Mouse (Mus musculus): ENCODE data around the gene Ccnd3. TPM values are rescaled to one million over a fixed set of nuclear protein-coding genes. Genes with fewer than 3 reads are reported as not detected.
A peak's percentile ranks its signal among the peaks of the same experiment; 100 is the strongest.

The Ccnd3 gene
- total and polyA plus RNA-seq, 2 experiments from 2014 or later = 41.1 to 52.6 TPM

DNA sequence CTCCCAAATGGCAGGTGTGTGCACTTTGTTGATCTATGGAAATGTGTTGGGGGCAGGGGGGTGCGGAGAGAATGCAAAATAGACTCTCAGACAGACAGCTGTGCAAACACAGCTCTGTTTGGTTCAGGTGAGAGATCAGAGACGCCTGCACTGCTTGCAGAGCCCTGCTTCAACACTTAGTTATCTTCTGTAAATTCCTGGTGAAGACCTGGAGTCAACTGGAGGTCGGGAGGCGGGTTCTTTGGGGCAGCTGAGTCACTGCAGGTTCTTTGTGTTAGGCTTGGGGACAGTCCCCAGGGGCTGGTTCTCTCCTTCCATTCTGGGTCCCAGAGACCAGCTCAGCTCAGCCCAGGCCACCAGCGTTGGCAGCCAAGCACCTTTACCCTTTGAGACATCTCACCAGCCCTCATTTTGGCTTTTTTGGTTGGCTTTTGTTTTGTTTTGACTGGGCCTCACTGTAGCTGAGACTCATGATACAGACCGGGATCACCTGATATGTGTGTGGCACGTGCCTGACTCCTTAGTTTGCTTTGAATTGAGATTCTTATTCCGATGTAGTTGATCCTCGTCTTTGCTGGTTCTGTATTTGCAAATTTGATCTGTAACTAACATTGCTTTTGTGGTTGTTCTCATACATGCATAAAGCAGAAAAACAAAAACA is 42.0 kb upstream of the Ccnd3 start:
- Histone ChIP-seq H3K27ac (ENCODE audit: low read depth, low read length) (no peak overlapping the region), H3K27me3 (ENCODE audit: insufficient read depth, low read length) (peaks cover 3% of the 10 kb centered on the region; the same call in 1 of the 2 replicates), H3K36me3 (ENCODE audit: insufficient read depth, low read length) (no peaks in the 10 kb centered on the region), H3K9me3 (ENCODE audit: low read length) (no peaks in the 10 kb centered on the region), H3K9ac (replicated peaks; ENCODE audit: low read length, poor library complexity, severe bottlenecking) (no peak overlapping the region), H3K4me1 (ENCODE audit: insufficient read depth, low read length) (no peaks in the 10 kb centered on the region), H3K4me3 (ENCODE audit: low read depth, low read length) (no peak overlapping the region), H3K4me2 (ENCODE audit: low read depth, low read length, poor library complexity, severe bottlenecking) (no peak overlapping the region)
- WGBS = 62% methylated on average over 9 of the region's 9 CpGs
- ATAC-seq (ENCODE audit: low FRiP score) = no peak
- no peak for TF ChIP-seq CTCF (IDR thresholded peaks at IDR 0.05)
- no peak for DNase-seq (ENCODE audit: low spot score)

DNA sequence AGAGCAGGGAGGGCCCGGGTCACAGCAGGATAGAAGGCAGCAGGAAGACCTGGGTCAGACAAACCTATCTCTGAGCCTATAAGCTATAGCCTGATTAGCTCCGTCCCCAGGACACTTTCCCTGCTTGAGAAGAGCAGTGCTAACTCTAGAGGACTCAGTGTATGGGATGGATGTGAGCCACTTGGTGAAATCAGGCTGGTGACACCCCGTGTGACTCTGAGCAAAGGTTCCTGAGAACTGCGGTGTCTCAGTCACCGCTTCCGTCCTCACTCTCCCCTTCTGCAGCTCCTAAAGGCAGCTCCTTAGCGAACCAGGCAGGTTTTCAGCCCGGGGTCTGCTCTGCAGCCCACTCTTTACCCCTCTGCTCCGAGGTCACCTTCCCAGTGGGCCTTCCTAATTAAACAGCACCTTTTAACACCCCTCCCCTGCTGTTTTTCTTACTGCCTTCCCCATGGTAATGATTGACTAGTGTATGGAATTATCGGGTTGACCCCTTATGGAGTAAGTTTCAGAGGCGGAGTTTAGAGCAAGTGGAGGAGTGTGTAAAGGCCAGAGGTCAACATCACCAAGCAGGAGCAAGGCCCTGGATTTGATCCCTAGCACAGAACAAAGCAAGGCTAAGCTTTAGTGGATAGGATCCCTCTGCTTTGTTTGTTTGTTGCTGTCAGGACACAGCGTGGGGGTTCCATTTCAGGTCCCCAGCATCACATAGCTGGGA is 40.4 kb upstream of the Ccnd3 start:
- Histone ChIP-seq H3K4me1 (ENCODE audit: insufficient read depth, low read length) (no peaks in the 10 kb centered on the region), H3K36me3 (ENCODE audit: insufficient read depth, low read length) (no peaks in the 10 kb centered on the region), H3K9me3 (ENCODE audit: low read length) (no peaks in the 10 kb centered on the region), H3K4me2 (ENCODE audit: low read depth, low read length, poor library complexity, severe bottlenecking) (no peak overlapping the region), H3K4me3 (ENCODE audit: low read depth, low read length) (no peak overlapping the region), H3K27ac (ENCODE audit: low read depth, low read length) (no peak overlapping the region), H3K27me3 (ENCODE audit: insufficient read depth, low read length) (peaks cover 11% of the 10 kb centered on the region), H3K9ac (replicated peaks; ENCODE audit: low read length, poor library complexity, severe bottlenecking) (no peak overlapping the region)
- 41% methylated on average over 12 of the region's 12 CpGs for WGBS
- DNase-seq (ENCODE audit: low spot score) (no peak), ATAC-seq (ENCODE audit: low FRiP score) (no peak)
- TF ChIP-seq CTCF (IDR thresholded peaks at IDR 0.05) = no peak

DNA sequence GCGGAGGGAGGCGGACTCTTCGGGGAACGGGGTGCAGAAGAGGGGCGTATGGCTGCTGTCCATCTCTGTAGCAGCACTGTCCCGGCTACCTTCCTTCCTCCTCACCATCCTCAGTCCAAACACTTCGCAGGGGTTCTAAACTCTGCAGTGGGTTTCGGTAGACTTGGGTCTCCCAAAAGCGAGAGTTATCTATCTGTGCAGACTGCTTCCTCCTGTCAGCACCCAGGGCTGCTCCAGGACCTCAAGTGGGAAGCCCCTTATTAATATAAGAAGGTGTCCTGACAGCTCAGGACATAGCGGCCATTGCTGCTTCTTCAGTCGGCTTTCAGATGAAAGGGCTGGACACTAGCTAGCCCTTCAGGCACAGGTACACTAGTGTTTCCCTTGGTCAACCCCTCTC is 39.8 kb upstream of the Ccnd3 start:
- no peak for DNase-seq (ENCODE audit: low spot score)
- Histone ChIP-seq H3K9ac (replicated peaks; ENCODE audit: low read length, poor library complexity, severe bottlenecking) (no peak overlapping the region), H3K27ac (ENCODE audit: low read depth, low read length) (no peak overlapping the region), H3K4me1 (ENCODE audit: insufficient read depth, low read length) (no peaks in the 10 kb centered on the region), H3K4me2 (ENCODE audit: low read depth, low read length, poor library complexity, severe bottlenecking) (no peak overlapping the region), H3K27me3 (ENCODE audit: insufficient read depth, low read length) (peaks cover 11% of the 10 kb centered on the region), H3K9me3 (ENCODE audit: low read length) (no peaks in the 10 kb centered on the region), H3K36me3 (ENCODE audit: insufficient read depth, low read length) (no peaks in the 10 kb centered on the region), H3K4me3 (ENCODE audit: low read depth, low read length) (no peak overlapping the region)
- TF ChIP-seq CTCF (IDR thresholded peaks at IDR 0.05) = no peak
- no peak for ATAC-seq (ENCODE audit: low FRiP score)
- 81% methylated on average over 11 of the region's 11 CpGs for WGBS

DNA sequence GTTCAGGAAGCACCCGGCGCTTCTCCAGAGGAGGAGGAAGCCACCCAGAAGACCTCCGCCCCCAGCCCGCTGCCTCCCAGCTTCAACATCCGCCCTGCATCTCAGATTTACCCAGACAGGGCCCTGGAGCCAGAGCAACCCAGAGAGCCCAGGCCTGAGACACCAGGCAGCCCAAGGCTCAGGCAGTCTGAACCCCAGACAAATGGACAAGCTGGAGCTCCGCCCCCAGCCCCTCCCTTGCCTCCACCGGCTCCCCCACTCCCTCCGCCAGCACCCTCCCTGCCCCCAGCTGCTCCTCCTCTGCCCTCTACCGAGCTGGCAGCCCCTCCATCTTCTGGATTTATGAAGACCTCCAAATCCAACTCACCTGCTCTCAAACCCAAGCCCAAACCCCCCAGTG is 38.6 kb upstream of the Ccnd3 start:
- no peaks in the 10 kb centered on the region for H3K36me3 ChIP-seq (ENCODE audit: insufficient read depth, low read length)
- no peak overlapping the region for H3K9ac ChIP-seq (replicated peaks; ENCODE audit: low read length, poor library complexity, severe bottlenecking)
- WGBS = 41% methylated on average over 9 of the region's 9 CpGs
- ATAC-seq (ENCODE audit: low FRiP score) (no peak), DNase-seq (ENCODE audit: low spot score) (no peak)
- no peak overlapping the region for H3K4me3 ChIP-seq (ENCODE audit: low read depth, low read length)
- no peak overlapping the region for H3K4me2 ChIP-seq (ENCODE audit: low read depth, low read length, poor library complexity, severe bottlenecking)
- H3K27me3 ChIP-seq (ENCODE audit: insufficient read depth, low read length) = peaks cover 11% of the 10 kb centered on the region
- H3K27ac ChIP-seq (ENCODE audit: low read depth, low read length) = no peak overlapping the region
- H3K9me3 ChIP-seq (ENCODE audit: low read length) = no peaks in the 10 kb centered on the region
- H3K4me1 ChIP-seq (ENCODE audit: insufficient read depth, low read length) = no peaks in the 10 kb centered on the region
- TF ChIP-seq CTCF (IDR thresholded peaks at IDR 0.05) = no peak

DNA sequence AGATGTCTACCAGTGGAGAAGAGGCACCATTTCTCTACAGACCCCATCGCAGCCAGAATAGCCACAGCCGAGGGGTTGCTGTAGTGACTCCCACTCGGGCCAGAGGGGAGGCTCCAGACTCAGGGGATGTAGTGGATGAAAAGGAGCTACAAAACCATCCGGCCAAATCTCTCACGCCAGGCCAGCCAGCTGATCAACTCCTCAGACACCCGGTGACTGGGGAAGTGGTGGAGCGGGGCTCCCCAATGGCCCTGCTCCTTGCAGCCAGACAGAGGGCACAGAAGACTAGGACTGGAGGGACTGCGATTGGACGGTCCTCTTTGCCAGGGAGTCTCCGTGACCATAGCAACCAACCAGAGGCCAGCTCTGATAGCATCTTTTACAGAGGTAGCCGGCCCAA is 37.2 kb upstream of the Ccnd3 start:
- no peak overlapping the region for H3K9ac ChIP-seq (replicated peaks; ENCODE audit: low read length, poor library complexity, severe bottlenecking)
- WGBS = 57% methylated on average over 11 of the region's 11 CpGs
- ATAC-seq (ENCODE audit: low FRiP score) = no peak
- no peaks in the 10 kb centered on the region for H3K9me3 ChIP-seq (ENCODE audit: low read length)
- no peaks in the 10 kb centered on the region for H3K36me3 ChIP-seq (ENCODE audit: insufficient read depth, low read length)
- H3K4me2 ChIP-seq (ENCODE audit: low read depth, low read length, poor library complexity, severe bottlenecking) = no peak overlapping the region
- H3K27me3 ChIP-seq (ENCODE audit: insufficient read depth, low read length) = peaks cover 11% of the 10 kb centered on the region
- TF ChIP-seq CTCF (IDR thresholded peaks at IDR 0.05) = no peak
- H3K4me1 ChIP-seq (ENCODE audit: insufficient read depth, low read length) = no peaks in the 10 kb centered on the region
- no peak overlapping the region for H3K4me3 ChIP-seq (ENCODE audit: low read depth, low read length)
- no peak for DNase-seq (ENCODE audit: low spot score)
- no peak overlapping the region for H3K27ac ChIP-seq (ENCODE audit: low read depth, low read length)

DNA sequence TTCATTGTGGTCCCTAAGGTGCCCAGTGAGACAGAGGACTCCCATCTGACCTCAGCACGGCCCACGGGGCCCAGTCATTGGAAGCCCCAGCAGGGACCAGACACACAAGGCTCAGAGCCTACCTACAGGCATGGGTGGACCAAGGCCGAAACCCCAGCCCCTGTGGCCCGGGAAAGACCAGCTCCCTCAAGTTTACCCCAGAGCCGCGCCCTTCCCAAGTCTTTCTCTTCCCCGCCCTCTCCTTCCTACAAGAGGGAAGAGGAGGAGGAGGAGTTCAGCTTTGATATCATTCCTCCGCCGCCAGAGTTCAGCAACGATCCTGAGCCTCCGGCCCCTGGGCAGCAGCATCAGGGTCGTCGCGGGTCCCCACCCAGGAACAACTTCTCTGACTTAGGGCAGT is 36.8 kb upstream of the Ccnd3 start:
- H3K9me3 ChIP-seq (ENCODE audit: low read length) = no peaks in the 10 kb centered on the region
- 0 out of 2 replicates have a peak overlapping the region, but pooled peaks have one; percentile 1 for H3K4me2 ChIP-seq (ENCODE audit: low read depth, low read length, poor library complexity, severe bottlenecking)
- no peak overlapping the region for H3K4me3 ChIP-seq (ENCODE audit: low read depth, low read length)
- WGBS = 20% methylated on average over 14 of the region's 14 CpGs
- no peaks in the 10 kb centered on the region for H3K36me3 ChIP-seq (ENCODE audit: insufficient read depth, low read length)
- H3K27me3 ChIP-seq (ENCODE audit: insufficient read depth, low read length) = peaks cover 11% of the 10 kb centered on the region
- no peak overlapping the region for H3K27ac ChIP-seq (ENCODE audit: low read depth, low read length)
- H3K9ac ChIP-seq (replicated peaks; ENCODE audit: low read length, poor library complexity, severe bottlenecking) = no peak overlapping the region
- no peak for TF ChIP-seq CTCF (IDR thresholded peaks at IDR 0.05)
- no peaks in the 10 kb centered on the region for H3K4me1 ChIP-seq (ENCODE audit: insufficient read depth, low read length)
- DNase-seq (ENCODE audit: low spot score) = no peak
- ATAC-seq (ENCODE audit: low FRiP score) = no peak

Data from midbrain, postnatal 0 days (tissue).